Mouse (Mus musculus) liver, embryonic 14.5 days (tissue): ENCODE results near the gene Szt2.

Experiments
- CTCF ChIP-seq: IDR thresholded peaks from 2 replicates; pipeline ENCODE4 v1.5.1; 2016; ENCODE audit warnings: antibody characterized with exemption, low read depth, control low read depth
- EP300 ChIP-seq: IDR thresholded peaks from 2 replicates; pipeline ENCODE4 v1.6.1; 2016; ENCODE audit warnings: antibody characterized with exemption, low read depth

DNA sequence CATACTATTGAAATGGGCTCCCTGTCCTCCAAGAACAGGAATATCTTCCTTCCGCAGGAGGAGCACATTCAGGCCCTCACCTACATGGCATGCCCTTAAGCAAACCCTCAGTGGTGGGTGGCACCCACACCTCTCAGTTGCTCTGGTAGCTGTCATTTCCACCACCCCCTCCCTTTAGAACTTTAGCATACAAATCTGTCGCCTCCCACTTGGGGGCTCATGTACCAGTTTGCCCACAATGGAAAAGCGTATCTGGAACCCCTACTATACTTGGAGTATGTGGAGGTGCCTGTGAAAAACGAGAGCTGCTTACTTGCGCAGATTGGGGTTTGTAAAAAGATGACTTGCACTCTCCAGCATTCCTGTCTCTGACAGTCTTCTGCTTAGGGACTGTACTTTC, 7.3 kb upstream of the Szt2 start:
- TF ChIP-seq CTCF, result no peak
- TF ChIP-seq EP300, result no peak
